Mouse (Mus musculus) mammary gland, adult 2 months (tissue): ENCODE data around the gene Agap3. TPM values are rescaled to one million over a fixed set of nuclear protein-coding genes. Genes with fewer than 3 reads are reported as not detected.

Experiments used
- polyA plus RNA-seq: library from polyadenylated mRNA; depleted of rRNA; stranded (reverse); fragments of >200 nt; gene quantifications from 2 replicates; pipeline ENCODE4 v1.2.3, GENCODE M21; 2012; ENCODE audit warnings: low replicate concordance; rRNA removed

Gene Agap3
- 70.6 and 92.1 TPM in 2 replicates for polyA plus RNA-seq

GRCm38 (mm10) chr5:24452030-24452690 lies at the start of gene Agap3:
Agap3 (plus strand) TSS chr5:24452177.

GRCm38 (mm10) chr5:24413042-24413693 lies 38.8 kb upstream of the Agap3 start, which contains the start of gene Asic3:
Asic3 (plus strand) TSS chr5:24413392.

GRCm38 (mm10) chr5:24423129-24424003 lies 28.6 kb upstream of the Agap3 start, which contains the start of the genes Cdk5 and Slc4a2:
Cdk5 (minus strand) TSS chr5:24423530.
Slc4a2 (plus strand) TSS chr5:24423837.

GRCm38 (mm10) chr5:24444746-24445427 lies 7.1 kb upstream of the Agap3 start, which contains the start of gene Fastk:
Fastk (minus strand) TSS chr5:24445287.

GRCm38 (mm10) chr5:24447624-24448298 lies 4.2 kb upstream of the Agap3 start, which contains the start of gene Tmub1:
Tmub1 (minus strand) TSS chr5:24447854.

GRCm38 (mm10) chr5:24526889-24527230 lies 74.9 kb downstream of the Agap3 start, which contains the start of gene Gbx1:
Gbx1 (minus strand) TSS chr5:24527202.

GRCm38 (mm10) chr5:24540387-24541143 lies 88.6 kb downstream of the Agap3 start, which contains the start of gene Asb10:
Asb10 (minus strand) TSS chr5:24540978.

Other genes with a start within 250 kb of the Agap3 start
- 13.7 and 24.4 TPM in 2 replicates for gene Kcnh2, start 100.6 kb upstream of the Agap3 start, polyA plus RNA-seq
- 38.7 and 58.4 TPM in 2 replicates for gene Nos3, start 87.4 kb upstream of the Agap3 start, polyA plus RNA-seq
- gene Atg9b, start 60.0 kb upstream of the Agap3 start, polyA plus RNA-seq, result 7.8 and 12.0 TPM in 2 replicates
- gene Abcb8, start 58.5 kb upstream of the Agap3 start, polyA plus RNA-seq, result 97.8 and 104 TPM in 2 replicates
- gene Asic3, start 38.8 kb upstream of the Agap3 start, polyA plus RNA-seq, result 0.95 and 1.1 TPM in 2 replicates
- gene Cdk5, start 28.6 kb upstream of the Agap3 start, polyA plus RNA-seq, result 59.6 and 90.1 TPM in 2 replicates
- gene Slc4a2, start 28.3 kb upstream of the Agap3 start, polyA plus RNA-seq, result 62.3 and 66.7 TPM in 2 replicates
- gene Fastk, start 6.9 kb upstream of the Agap3 start, polyA plus RNA-seq, result 372 and 415 TPM in 2 replicates
- 57.8 and 87.6 TPM in 2 replicates for gene Tmub1, start 4.3 kb upstream of the Agap3 start, polyA plus RNA-seq
- 0.03 TPM in 1 of 2 replicates, not detected in the other for gene Gbx1, start 75.0 kb downstream of the Agap3 start, polyA plus RNA-seq
- gene Asb10, start 88.8 kb downstream of the Agap3 start, polyA plus RNA-seq, result 1.3 and 24.4 TPM in 2 replicates
- gene 4931409K22Rik, start 104.6 kb downstream of the Agap3 start, polyA plus RNA-seq, result not detected in 2 replicates
- 53.6 and 75.4 TPM in 2 replicates for gene Abcf2, start 125.3 kb downstream of the Agap3 start, polyA plus RNA-seq
- 47.7 and 76.0 TPM in 2 replicates for gene Chpf2, start 134.6 kb downstream of the Agap3 start, polyA plus RNA-seq
- gene Smarcd3, start 172.2 kb downstream of the Agap3 start, polyA plus RNA-seq, result 20.4 and 39.0 TPM in 2 replicates
- gene Nub1, start 233.4 kb downstream of the Agap3 start, polyA plus RNA-seq, result 52.8 and 55.2 TPM in 2 replicates